8 mouse cellular contexts compared by ENCODE assay signal in genomic region chr16:72664806-72665205, GRCm38 (mm10).
A peak's percentile ranks its signal among the peaks of the same experiment; 100 is the strongest.
DNase-seq lines count a peak whose midpoint lies in the region; ATAC-seq and TF ChIP-seq lines count a peak whose summit lies in the region.

No protein-coding gene starts in this region.

- TF ChIP-seq CTCF in midbrain, postnatal 0 days (IDR thresholded peaks at IDR 0.05) = no peak

- no peaks in the 10 kb centered on the region for H3K36me3 ChIP-seq in heart, embryonic 16.5 days (ENCODE audit: control insufficient read depth, insufficient read depth)
- H3K36me3 ChIP-seq in embryonic facial prominence, embryonic 11.5 days (replicated peaks; ENCODE audit: control insufficient read depth, insufficient read depth, low read depth, low read length) = no peaks in the 10 kb centered on the region
- H3K36me3 ChIP-seq in intestine, embryonic 14.5 days (ENCODE audit: control insufficient read depth, insufficient read depth, low read length) = no peaks in the 10 kb centered on the region
- no peaks in the 10 kb centered on the region for H3K36me3 ChIP-seq in midbrain, postnatal 0 days (ENCODE audit: insufficient read depth, low read length)

- peak overlapping the region; percentile 77 for H3K9ac ChIP-seq in heart, embryonic 16.5 days (ENCODE audit: low read length)
- peak overlapping the region; percentile 89 for H3K9ac ChIP-seq in embryonic facial prominence, embryonic 11.5 days (replicated peaks; ENCODE audit: low read length)
- peak overlapping the region; percentile 72 for H3K9ac ChIP-seq in intestine, embryonic 14.5 days (ENCODE audit: low read length)
- H3K9ac ChIP-seq in midbrain, postnatal 0 days (replicated peaks; ENCODE audit: low read length, poor library complexity, severe bottlenecking) = peak overlapping the region; percentile 42; the same call in 1 of the 2 replicates

- no peaks in the 10 kb centered on the region for H3K9me3 ChIP-seq in heart, embryonic 16.5 days (replicated peaks; ENCODE audit: control insufficient read depth, low read length)
- no peaks in the 10 kb centered on the region for H3K9me3 ChIP-seq in embryonic facial prominence, embryonic 11.5 days (replicated peaks; ENCODE audit: control insufficient read depth, low read length)
- no peaks in the 10 kb centered on the region for H3K9me3 ChIP-seq in intestine, embryonic 14.5 days (ENCODE audit: control insufficient read depth, low read length)
- H3K9me3 ChIP-seq in midbrain, postnatal 0 days (ENCODE audit: low read length) = no peaks in the 10 kb centered on the region

- intact Hi-C loops in heart, postnatal 36 days (cut with DNase I) = loop anchor here (5.0 kb wide), 1 partner anchor 317 kb away; no protein-coding TSS in a partner anchor

- peak overlapping the region; percentile 85 for H3K4me3 ChIP-seq in heart, embryonic 16.5 days (ENCODE audit: low read length)
- peak overlapping the region; percentile 90 for H3K4me3 ChIP-seq in embryonic facial prominence, embryonic 11.5 days (ENCODE audit: low read depth, low read length)
- peak overlapping the region; percentile 85 for H3K4me3 ChIP-seq in intestine, embryonic 14.5 days (ENCODE audit: low read depth, low read length)
- peak overlapping the region; percentile 63 for H3K4me3 ChIP-seq in midbrain, postnatal 0 days (ENCODE audit: low read depth, low read length)

- no peaks in the 10 kb centered on the region for H3K27me3 ChIP-seq in heart, embryonic 16.5 days (ENCODE audit: control insufficient read depth, insufficient read depth, low read length)
- H3K27me3 ChIP-seq in embryonic facial prominence, embryonic 11.5 days (ENCODE audit: control insufficient read depth, insufficient read depth, low read length) = no peaks in the 10 kb centered on the region
- no peaks in the 10 kb centered on the region for H3K27me3 ChIP-seq in intestine, embryonic 14.5 days (replicated peaks; ENCODE audit: control insufficient read depth, insufficient read depth, low read length)
- no peaks in the 10 kb centered on the region for H3K27me3 ChIP-seq in midbrain, postnatal 0 days (ENCODE audit: insufficient read depth, low read length)

- no peak for DNase-seq in heart, postnatal 36 days
- DNase-seq in embryonic facial prominence, embryonic 11.5 days (ENCODE audit: low spot score) = peak; percentile 72
- DNase-seq in intestine, embryonic 14.5 days (ENCODE audit: low spot score) = no peak
- no peak for DNase-seq in midbrain, postnatal 0 days (ENCODE audit: low spot score)
- no peak for DNase-seq in spleen, postnatal 10 days (ENCODE audit: low spot score in 2 of 2)
- DNase-seq in adrenal gland, adult 8-10 months = no peak
- no peak for DNase-seq in spleen, adult 12 weeks (ENCODE audit: low spot score)

- H3K27ac ChIP-seq in heart, embryonic 16.5 days (ENCODE audit: low read length) = no peak overlapping the region
- H3K27ac ChIP-seq in embryonic facial prominence, embryonic 11.5 days (replicated peaks; ENCODE audit: low read depth, low read length) = peak overlapping the region; percentile 94; the same call in 1 of the 2 replicates
- H3K27ac ChIP-seq in intestine, embryonic 14.5 days (ENCODE audit: low read depth) = peak overlapping the region; percentile 96; the same call in 1 of the 2 replicates
- H3K27ac ChIP-seq in midbrain, postnatal 0 days (ENCODE audit: low read depth, low read length) = no peak overlapping the region

- H3K4me1 ChIP-seq in heart, embryonic 16.5 days (ENCODE audit: control insufficient read depth, insufficient read depth, low read length) = peaks cover 10% of the 10 kb centered on the region
- no peaks in the 10 kb centered on the region for H3K4me1 ChIP-seq in embryonic facial prominence, embryonic 11.5 days (ENCODE audit: control insufficient read depth, insufficient read depth, low read length)
- H3K4me1 ChIP-seq in intestine, embryonic 14.5 days (replicated peaks; ENCODE audit: control insufficient read depth, insufficient read depth, low read length) = peaks cover 6% of the 10 kb centered on the region
- H3K4me1 ChIP-seq in midbrain, postnatal 0 days (ENCODE audit: insufficient read depth, low read length) = 0 out of 2 replicates have a peak, but pooled peaks cover 3% of the 10 kb centered on the region

- ATAC-seq in heart, embryonic 16.5 days (replicated peaks; ENCODE audit: extremely low read depth, insufficient read depth, low FRiP score) = no peak
- ATAC-seq in embryonic facial prominence, embryonic 11.5 days (replicated peaks; ENCODE audit: insufficient number of reproducible peaks, low FRiP score, low TSS enrichment, low read depth) = no peak
- ATAC-seq in intestine, embryonic 14.5 days (replicated peaks; ENCODE audit: low FRiP score, low TSS enrichment, low read depth) = no peak
- ATAC-seq in midbrain, postnatal 0 days (ENCODE audit: low FRiP score) = no peak

- WGBS in heart, embryonic 16.5 days = 34% methylated on average over 4 of the region's 4 CpGs
- 3% methylated on average over 4 of the region's 4 CpGs for whole genome bisulfite sequencing in embryonic facial prominence, embryonic 11.5 days
- 13% methylated on average over 4 of the region's 4 CpGs for WGBS in intestine, embryonic 14.5 days
- WGBS in midbrain, postnatal 0 days = 13% methylated on average over 4 of the region's 4 CpGs

- peak overlapping the region; percentile 95 for H3K4me2 ChIP-seq in heart, embryonic 16.5 days (ENCODE audit: low read depth, low read length)
- H3K4me2 ChIP-seq in embryonic facial prominence, embryonic 11.5 days (ENCODE audit: low read depth, low read length) = peak overlapping the region; percentile 46
- H3K4me2 ChIP-seq in intestine, embryonic 14.5 days (ENCODE audit: low read length) = peak overlapping the region; percentile 57
- H3K4me2 ChIP-seq in midbrain, postnatal 0 days (ENCODE audit: low read depth, low read length, poor library complexity, severe bottlenecking) = peak overlapping the region; percentile 79

Comparison
In these comparisons a context has a peak if more than half of its experiments do, and no peak if none do; other contexts are left out.
1. H3K27ac ChIP-seq: peak in embryonic facial prominence, embryonic 11.5 days (single experiment) and intestine, embryonic 14.5 days (single experiment); none in heart, embryonic 16.5 days (single experiment) and midbrain, postnatal 0 days (single experiment).
2. Peak in every context shown above with its lines, with median percentiles within 50 percentile points of each other: H3K4me2 ChIP-seq, H3K4me3 ChIP-seq and H3K9ac ChIP-seq.